ENCODE assay signal across 8 mouse cellular contexts in the genomic region with DNA sequence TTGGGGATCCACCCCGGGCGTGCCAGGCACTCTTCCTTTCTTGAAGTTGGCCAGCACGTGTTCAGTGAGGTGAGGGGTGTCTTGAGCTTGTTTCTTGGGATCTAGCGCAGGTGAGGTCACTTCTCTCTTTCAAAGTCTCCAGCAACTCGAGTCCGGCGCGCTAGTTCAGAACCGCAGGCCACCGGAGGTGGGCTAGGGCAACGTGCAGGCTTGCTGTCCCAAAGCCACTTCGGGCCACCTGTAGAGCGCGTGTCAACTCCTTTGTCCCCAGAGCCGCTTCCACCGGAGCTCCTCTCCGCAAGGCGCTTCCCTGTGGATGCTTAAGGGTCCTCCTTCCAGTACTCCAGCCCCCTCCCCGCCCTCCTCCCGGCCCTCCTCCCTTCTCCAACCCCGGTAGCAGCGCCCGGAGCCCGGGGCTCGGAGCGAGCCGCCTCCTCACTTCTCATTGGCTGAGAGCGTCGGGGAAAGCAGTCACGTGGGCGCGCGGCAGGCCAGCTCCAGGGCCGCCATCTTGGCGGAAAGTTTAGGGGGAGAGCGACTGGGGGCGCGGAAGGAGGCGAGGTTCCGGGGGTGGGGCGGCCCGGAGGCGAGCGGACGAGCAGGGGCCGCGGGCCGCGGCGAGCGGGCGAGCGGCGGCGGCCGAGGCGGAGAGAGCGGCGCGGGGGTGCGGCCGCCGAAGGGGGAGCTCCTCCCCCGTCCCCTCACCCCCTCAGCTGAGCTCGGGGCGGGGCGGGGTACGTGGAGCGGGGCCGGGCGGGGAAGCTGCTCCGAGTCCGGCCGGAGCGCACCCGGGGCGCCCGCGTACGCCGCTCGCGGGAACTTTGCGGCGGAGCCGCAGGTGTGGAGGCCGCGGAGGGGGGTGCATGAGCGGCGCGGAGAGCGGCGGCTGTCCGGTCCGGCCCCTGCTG. TPM values are rescaled to one million over a fixed set of nuclear protein-coding genes. Genes with fewer than 3 reads are reported as not detected.
DNase-seq lines count a peak whose midpoint lies in the region; ATAC-seq lines count a peak whose summit lies in the region.

A gene (plus strand): TSS at position 65 of the 908 bp plus-strand sequence.

- no peaks in the 10 kb centered on the region for H3K27me3 ChIP-seq in heart, embryonic 14.5 days (ENCODE audit: control insufficient read depth, insufficient read depth, low read length)
- H3K27me3 ChIP-seq in liver, embryonic 13.5 days: peaks cover 33% of the 10 kb centered on the region
- no peaks in the 10 kb centered on the region for H3K27me3 ChIP-seq in stomach, embryonic 16.5 days (ENCODE audit: control insufficient read depth, insufficient read depth, low read length)

- H3K27ac ChIP-seq in brown adipose tissue, adult 24 weeks (replicated peaks; ENCODE audit: low read depth, low read length): peak within 1 kb of the TSS; percentile 72
- H3K27ac ChIP-seq in heart, embryonic 14.5 days (replicated peaks in 1 of 2; ENCODE audit: control insufficient read depth in 1 of 2, insufficient read depth in 1 of 2, low read depth in 2 of 2, low read length in 2 of 2): peak within 1 kb of the TSS; percentile 82 to 91
- H3K27ac ChIP-seq in liver, embryonic 13.5 days: peak within 1 kb of the TSS; percentile 90
- H3K27ac ChIP-seq in stomach, embryonic 16.5 days (ENCODE audit: low read length): peak within 1 kb of the TSS; percentile 95

- H3K4me1 ChIP-seq in brown adipose tissue, adult 24 weeks (ENCODE audit: control insufficient read depth, insufficient read depth, insufficient read length, low read length): no peaks in the 10 kb centered on the region
- H3K4me1 ChIP-seq in heart, embryonic 14.5 days (ENCODE audit: control insufficient read depth in 2 of 2, insufficient read depth in 2 of 2, low read length in 2 of 2): peaks cover 0 to 10% of the 10 kb centered on the region in 2 experiments; a peak in 2 of 4 replicates
- H3K4me1 ChIP-seq in liver, embryonic 13.5 days (replicated peaks): peaks cover 45% of the 10 kb centered on the region
- peaks cover 18% of the 10 kb centered on the region for H3K4me1 ChIP-seq in stomach, embryonic 16.5 days (ENCODE audit: control insufficient read depth, insufficient read depth, low read length)

- H3K4me2 ChIP-seq in heart, embryonic 14.5 days (ENCODE audit: low read length): peak within 1 kb of the TSS; percentile 81
- peak within 1 kb of the TSS; percentile 96 for H3K4me2 ChIP-seq in liver, embryonic 13.5 days
- H3K4me2 ChIP-seq in stomach, embryonic 16.5 days (ENCODE audit: low read depth, low read length): peak within 1 kb of the TSS; percentile 86

- H3K4me3 ChIP-seq in brown adipose tissue, adult 24 weeks (ENCODE audit: insufficient read depth, low read depth, low read length): peak within 1 kb of the TSS; percentile 98
- peak within 1 kb of the TSS; percentile 92 to 94 for H3K4me3 ChIP-seq in heart, embryonic 14.5 days (ENCODE audit: control insufficient read depth in 1 of 2, insufficient read depth in 1 of 2, low read depth in 1 of 2, low read length in 2 of 2)
- H3K4me3 ChIP-seq in liver, embryonic 13.5 days (replicated peaks): peak within 1 kb of the TSS; percentile 99
- peak within 1 kb of the TSS; percentile 95 for H3K4me3 ChIP-seq in stomach, embryonic 16.5 days (replicated peaks; ENCODE audit: low read length)

- peak; percentile 93 for DNase-seq in CD4-positive, CD25-positive, alpha-beta regulatory T cell, adult 2 months (ENCODE audit: low read depth, low spot score)
- DNase-seq in fibroblast of lung, adult 2 months (ENCODE audit: low read depth): peak; percentile 60
- peak; percentile 93 for DNase-seq in kidney, postnatal 14 days
- peak; percentile 80 for DNase-seq in liver, embryonic 13.5 days
- peak; percentile 93 for DNase-seq in neural tube, embryonic 10.5 days (ENCODE audit: extremely low spot score, low spot score)

- ATAC-seq in heart, embryonic 14.5 days (ENCODE audit: insufficient number of reproducible peaks, insufficient read depth, low FRiP score, low read depth): peak; percentile 96
- peak; percentile 93 for ATAC-seq in liver, embryonic 13.5 days (ENCODE audit: low read depth)
- ATAC-seq in stomach, embryonic 16.5 days (ENCODE audit: insufficient read depth, low FRiP score): peak; percentile 96

- WGBS in heart, embryonic 14.5 days: 1% methylated on average over 65 of the region's 95 CpGs
- WGBS in liver, embryonic 13.5 days (ENCODE audit: insufficient replicate concordance): under 1% methylated on average over 85 of the region's 95 CpGs
- under 1% methylated on average over 69 of the region's 95 CpGs for WGBS in stomach, embryonic 16.5 days

- peaks cover 25% of the 10 kb centered on the region for H3K36me3 ChIP-seq in heart, embryonic 14.5 days (ENCODE audit: control insufficient read depth, insufficient read depth, low read length)
- peaks cover 21% of the 10 kb centered on the region for H3K36me3 ChIP-seq in liver, embryonic 13.5 days
- H3K36me3 ChIP-seq in stomach, embryonic 16.5 days (ENCODE audit: control insufficient read depth, insufficient read depth, low read length): peaks cover 4% of the 10 kb centered on the region; the same call in 1 of the 2 replicates

- H3K9ac ChIP-seq in heart, embryonic 14.5 days (ENCODE audit: low read length): peak within 1 kb of the TSS; percentile 85
- H3K9ac ChIP-seq in liver, embryonic 13.5 days: peak within 1 kb of the TSS; percentile 99
- H3K9ac ChIP-seq in stomach, embryonic 16.5 days (ENCODE audit: low read length): peak within 1 kb of the TSS; percentile 98

- H3K9me3 ChIP-seq in heart, embryonic 14.5 days (ENCODE audit: control insufficient read depth, low read length): no peaks in the 10 kb centered on the region
- no peaks in the 10 kb centered on the region for H3K9me3 ChIP-seq in liver, embryonic 13.5 days (replicated peaks)
- H3K9me3 ChIP-seq in stomach, embryonic 16.5 days (replicated peaks; ENCODE audit: control insufficient read depth, low read length): no peaks in the 10 kb centered on the region

RNA-seq across cellular contexts. Expression of the gene that starts here (rescaled TPM):
- 34.2 and 34.6 TPM in 2 replicates for polyA plus RNA-seq in brown adipose tissue, adult 24 weeks (2012; ENCODE audit: insufficient read depth, insufficient read length, missing spikeins)
- 18.5 and 21.9 TPM in 2 replicates for polyA plus RNA-seq in heart, embryonic 14.5 days (2014; fragmentation: Nextera tagmentation; extraction: Ambion mirVana)
- 8.8 and 10.3 TPM in 2 replicates for polyA plus RNA-seq in liver, embryonic 13.5 days (2015; fragmentation: Nextera tagmentation; extraction: Ambion mirVana)
- 24.7 and 26.6 TPM in 2 replicates for polyA plus RNA-seq in stomach, embryonic 16.5 days (2015; fragmentation: Nextera tagmentation; extraction: Ambion mirVana)

Comparison
In these comparisons a context has a peak if more than half of its experiments do, and no peak if none do; other contexts are left out.
1. Peak in every context shown above with its lines: DNase-seq, ATAC-seq, H3K4me3 ChIP-seq and H3K27ac ChIP-seq.